Mouse (Mus musculus): ENCODE measurements around the gene Fam32a. TPM values are rescaled to one million over a fixed set of nuclear protein-coding genes. Genes with fewer than 3 reads are reported as not detected.

Gene Fam32a
- polyA plus RNA-seq, 1 experiment from 2014 or later = 76.0 TPM

DNA sequence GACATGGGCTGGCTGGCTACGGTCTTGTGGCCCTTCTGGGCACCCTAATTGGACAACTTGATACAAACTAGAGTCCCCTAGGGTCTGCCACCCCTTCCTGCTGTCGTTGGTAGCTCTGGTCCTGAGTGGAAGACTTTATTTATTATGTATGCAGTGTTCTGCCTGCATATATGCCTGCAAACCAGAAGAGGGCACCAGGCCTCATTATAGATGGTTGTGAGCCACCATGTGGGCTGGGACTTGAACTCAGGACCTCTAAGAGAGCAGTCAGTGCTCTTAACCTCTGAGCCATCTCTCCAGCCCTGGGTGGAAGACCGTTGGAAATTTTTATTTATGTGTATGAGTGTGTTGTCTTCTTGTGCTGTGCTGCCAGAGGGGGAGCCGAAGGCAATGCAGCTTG lies 1.2 kb downstream of the Fam32a start:
- Histone ChIP-seq H3K27me3 (ENCODE audit: control insufficient read depth, insufficient read depth, low read length) (no peaks in the 10 kb centered on the region), H3K36me3 (ENCODE audit: control insufficient read depth, insufficient read depth, low read length) (peaks cover 4% of the 10 kb centered on the region; the same call in 1 of the 2 replicates), H3K9me3 (ENCODE audit: control insufficient read depth, low read length) (no peaks in the 10 kb centered on the region), H3K4me1 (replicated peaks; ENCODE audit: control insufficient read depth, insufficient read depth, low read length) (peaks cover 6% of the 10 kb centered on the region; the same call in 1 of the 2 replicates), H3K9ac (ENCODE audit: low read length) (no peak overlapping the region), H3K27ac (ENCODE audit: low read depth, low read length) (no peak overlapping the region), H3K4me3 (ENCODE audit: low read depth, low read length) (peak overlapping the region; percentile 69), H3K4me2 (ENCODE audit: low read depth, low read length, severe bottlenecking) (peak overlapping the region; percentile 86; the same call in 1 of the 2 replicates)
- ATAC-seq (replicated peaks; ENCODE audit: low FRiP score) (no peak), DNase-seq (ENCODE audit: low spot score) (no peak)
- 84% methylated on average over 4 of the region's 4 CpGs for WGBS

DNA sequence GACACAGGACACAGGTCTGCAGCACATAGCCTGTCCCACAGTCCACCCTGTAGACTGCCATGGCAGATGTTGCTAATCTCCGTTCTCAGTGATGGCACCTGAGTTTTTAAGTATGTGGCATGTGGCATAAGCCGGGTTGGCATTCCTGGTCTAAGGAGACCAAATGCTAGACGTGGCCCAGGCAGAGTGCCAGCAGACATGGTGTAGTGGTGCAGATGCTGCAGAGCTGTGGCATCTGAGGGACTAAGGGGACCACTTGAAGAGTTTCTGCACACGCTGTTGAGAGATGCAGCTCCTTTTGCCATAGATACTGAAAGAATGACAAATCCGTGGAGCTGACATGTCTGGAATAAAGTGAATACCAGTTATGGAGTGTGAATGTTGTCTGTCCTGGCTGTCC lies 3.1 kb downstream of the Fam32a start:
- no peak overlapping the region for H3K4me3 ChIP-seq (ENCODE audit: low read depth, low read length)
- no peak overlapping the region for H3K4me2 ChIP-seq (ENCODE audit: low read depth, low read length, severe bottlenecking)
- H3K36me3 ChIP-seq (ENCODE audit: control insufficient read depth, insufficient read depth, low read length) = peaks cover 4% of the 10 kb centered on the region; the same call in 1 of the 2 replicates
- no peaks in the 10 kb centered on the region for H3K9me3 ChIP-seq (ENCODE audit: control insufficient read depth, low read length)
- no peak overlapping the region for H3K27ac ChIP-seq (ENCODE audit: low read depth, low read length)
- no peaks in the 10 kb centered on the region for H3K27me3 ChIP-seq (ENCODE audit: control insufficient read depth, insufficient read depth, low read length)
- no peak for DNase-seq (ENCODE audit: low spot score)
- no peak for ATAC-seq (replicated peaks; ENCODE audit: low FRiP score)
- H3K9ac ChIP-seq (ENCODE audit: low read length) = no peak overlapping the region
- 95% methylated on average over 5 of the region's 5 CpGs for WGBS
- H3K4me1 ChIP-seq (replicated peaks; ENCODE audit: control insufficient read depth, insufficient read depth, low read length) = peaks cover 6% of the 10 kb centered on the region; the same call in 1 of the 2 replicates

DNA sequence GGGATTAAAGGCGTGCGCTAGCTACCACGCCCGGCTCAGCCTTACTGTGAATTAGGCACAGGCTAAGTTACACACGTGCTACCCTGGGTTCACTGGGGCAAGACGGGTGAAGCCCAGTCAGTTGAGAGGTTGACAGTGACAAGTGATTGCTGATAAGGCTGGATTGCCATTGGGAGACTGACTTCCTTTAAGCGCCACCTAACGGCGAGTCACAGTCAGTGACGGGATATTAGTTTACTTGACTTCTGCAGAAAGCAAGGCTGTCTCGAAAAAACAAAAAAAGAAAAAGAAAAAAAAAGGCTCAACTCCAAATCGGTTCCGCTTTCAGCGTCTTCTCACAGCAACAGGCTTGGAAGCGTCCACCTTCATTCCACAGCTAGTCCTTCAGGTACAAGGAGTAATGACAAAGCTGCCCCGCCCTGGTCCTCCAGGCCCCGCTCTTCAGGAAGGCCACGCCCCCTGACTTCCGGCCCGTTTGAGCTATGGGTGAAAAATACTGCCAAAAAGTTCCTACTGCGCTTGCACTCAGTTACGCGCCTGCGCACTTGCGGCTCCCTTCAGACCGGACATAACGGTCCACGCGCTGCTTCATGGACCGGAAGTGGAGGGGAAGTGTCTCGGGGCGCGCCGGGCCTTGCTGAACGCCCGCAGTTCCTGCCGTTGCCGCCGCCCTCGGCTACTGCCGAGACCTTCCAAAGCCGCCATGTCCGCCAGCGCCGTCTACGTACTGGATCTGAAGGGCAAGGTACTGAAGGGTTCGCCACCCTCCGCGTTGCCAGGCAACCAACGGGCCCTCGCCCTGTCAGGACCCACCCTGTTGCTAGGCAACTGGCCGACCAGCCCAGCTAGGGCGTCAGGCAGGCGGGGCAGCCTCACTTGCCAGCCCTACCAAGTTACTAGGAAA lies 20.2 kb downstream of the Fam32a start, which contains the start of gene Ap1m1:
TSS of gene Ap1m1 (plus strand) at position 520 of the 904 bp plus-strand sequence.
- Histone ChIP-seq H3K4me1 (replicated peaks; ENCODE audit: control insufficient read depth, insufficient read depth, low read length) (peaks cover 3% of the 10 kb centered on the region; the same call in 1 of the 2 replicates), H3K4me2 (ENCODE audit: low read depth, low read length, severe bottlenecking) (peak within 1 kb of the TSS; percentile 64), H3K27ac (ENCODE audit: low read depth, low read length) (peak within 1 kb of the TSS; percentile 98), H3K4me3 (ENCODE audit: low read depth, low read length) (peak within 1 kb of the TSS; percentile 63), H3K27me3 (ENCODE audit: control insufficient read depth, insufficient read depth, low read length) (no peaks in the 10 kb centered on the region), H3K9ac (ENCODE audit: low read length) (peak within 1 kb of the TSS; percentile 74), H3K36me3 (ENCODE audit: control insufficient read depth, insufficient read depth, low read length) (no peaks in the 10 kb centered on the region), H3K9me3 (ENCODE audit: control insufficient read depth, low read length) (no peaks in the 10 kb centered on the region)
- peak; percentile 98 for DNase-seq (ENCODE audit: low spot score)
- under 1% methylated on average over 54 of the region's 54 CpGs for WGBS
- ATAC-seq (replicated peaks; ENCODE audit: low FRiP score) = peak; percentile 97

DNA sequence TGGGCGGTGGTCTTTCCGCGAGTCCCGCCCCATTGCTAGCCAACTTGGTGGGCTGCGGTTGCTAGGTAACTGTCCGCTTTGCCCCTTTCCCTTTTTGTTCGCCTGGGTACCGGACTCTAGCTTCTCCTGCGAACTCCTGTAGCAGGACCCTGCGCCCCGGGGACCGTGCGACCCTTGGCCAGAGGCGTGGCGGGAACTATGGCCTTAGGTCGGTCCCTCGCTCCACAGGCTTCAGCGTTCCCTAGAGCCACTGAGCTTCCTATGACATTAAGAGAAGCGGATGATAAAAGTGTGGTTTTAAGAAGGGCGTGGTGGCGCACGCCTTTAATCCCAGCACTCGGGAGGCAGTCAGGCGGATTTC lies 20.9 kb downstream of the Fam32a start:
- under 1% methylated on average over 24 of the region's 24 CpGs for WGBS
- ATAC-seq (replicated peaks; ENCODE audit: low FRiP score) (no peak), DNase-seq (ENCODE audit: low spot score) (no peak)
- Histone ChIP-seq H3K4me2 (ENCODE audit: low read depth, low read length, severe bottlenecking) (peak overlapping the region; percentile 64), H3K9ac (ENCODE audit: low read length) (peak overlapping the region; percentile 74), H3K27ac (ENCODE audit: low read depth, low read length) (peak overlapping the region; percentile 98), H3K9me3 (ENCODE audit: control insufficient read depth, low read length) (no peaks in the 10 kb centered on the region), H3K27me3 (ENCODE audit: control insufficient read depth, insufficient read depth, low read length) (no peaks in the 10 kb centered on the region), H3K36me3 (ENCODE audit: control insufficient read depth, insufficient read depth, low read length) (no peaks in the 10 kb centered on the region), H3K4me3 (ENCODE audit: low read depth, low read length) (peak overlapping the region; percentile 63), H3K4me1 (replicated peaks; ENCODE audit: control insufficient read depth, insufficient read depth, low read length) (peaks cover 3% of the 10 kb centered on the region; the same call in 1 of the 2 replicates)

DNA sequence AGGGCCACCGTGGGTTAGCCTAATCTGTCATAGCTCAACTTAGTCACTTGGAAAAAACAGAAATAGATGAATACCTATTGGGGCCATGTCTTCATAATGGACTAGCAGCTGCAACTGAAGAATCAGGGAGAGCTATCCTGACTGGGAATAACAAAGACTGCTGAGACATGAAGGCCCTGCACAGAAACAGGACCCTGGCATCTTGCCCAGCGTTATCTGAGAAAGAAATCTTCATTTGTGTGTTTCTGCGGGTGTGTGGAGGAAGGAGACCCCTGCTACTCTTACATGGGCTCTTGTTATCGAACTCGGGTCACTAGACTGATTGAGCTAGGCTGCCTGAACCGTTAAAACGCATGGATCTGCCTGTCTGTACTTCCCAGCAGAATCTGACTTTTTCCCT lies 21.4 kb downstream of the Fam32a start:
- no peak for DNase-seq (ENCODE audit: low spot score)
- H3K9ac ChIP-seq (ENCODE audit: low read length) = peak overlapping the region; percentile 74

DNA sequence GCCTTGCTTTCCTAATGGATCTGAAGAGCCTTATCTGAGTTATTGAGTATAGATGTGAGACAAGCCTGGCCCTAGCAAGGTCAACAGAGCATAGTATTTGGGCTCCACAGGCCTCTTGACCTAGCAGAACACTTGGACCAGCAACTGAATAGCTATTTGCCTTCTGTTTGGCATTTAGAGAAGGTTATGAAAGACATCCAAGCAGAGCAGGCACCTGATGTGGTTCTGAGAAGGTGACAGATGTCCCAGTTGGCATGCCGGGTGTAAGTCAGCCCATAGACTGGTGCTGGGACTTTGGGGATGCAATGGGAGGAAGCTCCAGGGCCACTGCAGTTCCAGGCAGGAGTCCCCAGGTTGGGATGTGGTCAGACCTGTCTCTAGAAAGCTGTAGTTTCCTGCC lies 22.7 kb downstream of the Fam32a start:
- WGBS = 100% methylated on average over 1 of the region's 1 CpGs
- Histone ChIP-seq H3K27me3 (ENCODE audit: control insufficient read depth, insufficient read depth, low read length) (no peaks in the 10 kb centered on the region), H3K9ac (ENCODE audit: low read length) (no peak overlapping the region), H3K4me2 (ENCODE audit: low read depth, low read length, severe bottlenecking) (no peak overlapping the region), H3K4me3 (ENCODE audit: low read depth, low read length) (no peak overlapping the region), H3K9me3 (ENCODE audit: control insufficient read depth, low read length) (no peaks in the 10 kb centered on the region), H3K27ac (ENCODE audit: low read depth, low read length) (no peak overlapping the region), H3K36me3 (ENCODE audit: control insufficient read depth, insufficient read depth, low read length) (no peaks in the 10 kb centered on the region), H3K4me1 (replicated peaks; ENCODE audit: control insufficient read depth, insufficient read depth, low read length) (peaks cover 3% of the 10 kb centered on the region; the same call in 1 of the 2 replicates)
- no peak for DNase-seq (ENCODE audit: low spot score)
- no peak for ATAC-seq (replicated peaks; ENCODE audit: low FRiP score)

More for the DNA sequence above, 21.4 kb downstream of the Fam32a start:
- no peak for ATAC-seq (replicated peaks; ENCODE audit: low FRiP score)
- Histone ChIP-seq H3K27me3 (ENCODE audit: control insufficient read depth, insufficient read depth, low read length) (no peaks in the 10 kb centered on the region), H3K9me3 (ENCODE audit: control insufficient read depth, low read length) (no peaks in the 10 kb centered on the region), H3K4me3 (ENCODE audit: low read depth, low read length) (peak overlapping the region; percentile 63), H3K36me3 (ENCODE audit: control insufficient read depth, insufficient read depth, low read length) (no peaks in the 10 kb centered on the region), H3K27ac (ENCODE audit: low read depth, low read length) (no peak overlapping the region; the same call in 1 of the 2 replicates), H3K4me1 (replicated peaks; ENCODE audit: control insufficient read depth, insufficient read depth, low read length) (peaks cover 3% of the 10 kb centered on the region; the same call in 1 of the 2 replicates), H3K4me2 (ENCODE audit: low read depth, low read length, severe bottlenecking) (peak overlapping the region; percentile 64)
- WGBS = 78% methylated on average over 7 of the region's 7 CpGs

DNA sequence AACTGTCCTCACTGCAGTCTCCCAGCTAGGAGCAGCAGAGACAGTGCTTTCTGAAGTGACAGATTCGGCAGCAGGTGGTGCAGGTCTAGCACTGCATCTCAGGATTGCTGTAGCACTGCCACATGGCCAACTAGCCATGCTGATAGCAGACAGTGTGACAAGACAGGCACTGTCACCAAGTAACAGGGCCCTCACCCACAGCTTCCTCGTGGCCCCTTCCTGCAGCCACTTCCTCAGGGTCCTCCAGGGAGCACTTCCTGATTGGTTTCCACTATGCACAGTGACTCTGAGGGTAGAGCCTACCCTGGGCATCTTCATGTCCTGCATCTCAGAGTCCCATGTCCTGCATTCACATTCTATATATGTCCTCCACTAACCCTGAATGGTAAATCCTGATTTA lies 25.1 kb downstream of the Fam32a start:
- WGBS = 87% methylated on average over 2 of the region's 2 CpGs
- H3K4me3 ChIP-seq (ENCODE audit: low read depth, low read length) = no peak overlapping the region
- H3K36me3 ChIP-seq (ENCODE audit: control insufficient read depth, insufficient read depth, low read length) = no peaks in the 10 kb centered on the region
- H3K9me3 ChIP-seq (ENCODE audit: control insufficient read depth, low read length) = no peaks in the 10 kb centered on the region
- H3K4me2 ChIP-seq (ENCODE audit: low read depth, low read length, severe bottlenecking) = no peak overlapping the region
- H3K4me1 ChIP-seq (replicated peaks; ENCODE audit: control insufficient read depth, insufficient read depth, low read length) = peaks cover 3% of the 10 kb centered on the region; the same call in 1 of the 2 replicates
- H3K27me3 ChIP-seq (ENCODE audit: control insufficient read depth, insufficient read depth, low read length) = no peaks in the 10 kb centered on the region
- no peak overlapping the region for H3K9ac ChIP-seq (ENCODE audit: low read length)
- no peak overlapping the region for H3K27ac ChIP-seq (ENCODE audit: low read depth, low read length)
- ATAC-seq (replicated peaks; ENCODE audit: low FRiP score) (no peak), DNase-seq (ENCODE audit: low spot score) (no peak)

DNA sequence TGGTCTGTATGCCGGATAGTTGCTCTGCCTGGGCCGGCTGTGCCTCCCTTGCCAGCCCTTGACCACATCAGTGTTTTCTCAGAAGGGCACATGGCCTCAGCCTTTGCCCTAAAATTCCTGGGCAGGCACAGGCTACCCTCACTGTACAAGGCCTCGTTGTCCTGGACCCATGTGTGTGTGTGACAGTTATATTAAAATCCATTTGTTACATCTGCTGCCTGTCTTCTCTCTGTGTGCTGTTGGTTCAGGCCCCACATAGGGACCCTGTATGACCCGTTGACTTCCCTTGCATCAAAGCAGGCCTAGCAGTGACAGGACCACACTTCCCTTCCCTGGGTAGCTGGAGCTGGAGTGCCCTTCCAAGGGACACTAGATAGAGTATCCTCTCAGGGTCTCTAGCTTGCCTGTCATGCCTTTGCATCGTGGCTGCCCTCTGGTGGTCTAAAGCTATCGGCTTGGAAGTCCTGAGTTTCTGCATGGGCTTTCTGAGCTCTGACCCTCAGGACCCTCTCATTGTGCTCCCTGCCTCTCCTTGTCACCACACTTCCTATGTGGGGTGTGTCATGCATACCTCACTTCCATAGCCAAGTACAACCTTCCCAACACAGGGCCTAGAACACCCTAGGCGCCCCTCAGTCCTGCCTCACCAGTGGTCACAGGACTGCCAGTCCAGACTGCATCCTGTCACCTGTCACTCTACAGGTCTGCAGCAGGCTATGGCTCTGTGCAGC lies 37.8 kb downstream of the Fam32a start:
- Histone ChIP-seq H3K9me3 (ENCODE audit: control insufficient read depth, low read length) (no peaks in the 10 kb centered on the region), H3K9ac (ENCODE audit: low read length) (no peak overlapping the region), H3K27me3 (ENCODE audit: control insufficient read depth, insufficient read depth, low read length) (no peaks in the 10 kb centered on the region), H3K4me1 (replicated peaks; ENCODE audit: control insufficient read depth, insufficient read depth, low read length) (no peaks in the 10 kb centered on the region), H3K27ac (ENCODE audit: low read depth, low read length) (no peak overlapping the region), H3K4me2 (ENCODE audit: low read depth, low read length, severe bottlenecking) (no peak overlapping the region), H3K36me3 (ENCODE audit: control insufficient read depth, insufficient read depth, low read length) (no peaks in the 10 kb centered on the region; the same call in 1 of the 2 replicates), H3K4me3 (ENCODE audit: low read depth, low read length) (no peak overlapping the region)
- WGBS = 52% methylated on average over 7 of the region's 7 CpGs
- DNase-seq (ENCODE audit: low spot score) (peak; percentile 68), ATAC-seq (replicated peaks; ENCODE audit: low FRiP score) (peak; percentile 39; the same call in 1 of the 2 replicates)
